Mouse (Mus musculus): ENCODE measurements around the gene Trove2. TPM values are rescaled to one million over a fixed set of nuclear protein-coding genes. Genes with fewer than 3 reads are reported as not detected.

Gene Trove2
- total and polyA plus RNA-seq, 2 experiments: 0.24 to 3.3 TPM

DNA sequence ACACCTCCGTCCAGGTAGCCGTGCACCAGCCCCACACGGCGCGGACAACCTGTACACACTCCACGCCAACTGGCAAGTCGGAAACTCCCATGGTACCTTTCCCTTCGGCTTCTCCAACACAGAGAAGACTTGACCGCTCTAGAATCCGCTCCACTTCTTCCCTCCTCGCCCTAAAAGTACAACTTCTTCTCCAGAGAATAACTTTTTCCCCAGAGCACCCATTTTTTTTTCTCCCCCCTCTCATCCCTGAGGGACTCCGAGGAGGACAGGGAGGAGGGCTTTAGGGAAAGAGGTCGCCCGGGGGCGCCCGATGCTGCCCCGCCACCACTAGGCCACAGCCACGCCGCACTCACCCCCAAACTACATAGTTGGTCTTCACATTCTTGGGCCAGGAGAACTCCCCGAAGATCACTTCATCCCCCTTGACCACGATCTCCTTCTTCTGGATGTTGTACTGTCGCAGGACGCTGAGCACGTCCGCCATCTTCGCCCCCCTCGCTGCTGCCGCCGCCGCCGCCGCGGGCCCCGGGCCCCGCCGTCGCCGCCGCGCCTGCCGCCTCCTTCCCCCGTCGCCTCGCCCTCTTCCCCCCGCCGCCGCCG, 74.6 kb downstream of the Trove2 start:
- Histone ChIP-seq H3K9ac (ENCODE audit: low read depth, low read length) (peak overlapping the region; percentile 72), H3K79me2 (ENCODE audit: control insufficient read depth, insufficient read depth, low read length) (peaks cover 3% of the 10 kb centered on the region; the same call in 1 of the 2 replicates), H3K4me3 (ENCODE audit: insufficient read depth, low read depth, low read length) (peak overlapping the region; percentile 77), H3K4me1 (ENCODE audit: control insufficient read depth, insufficient read depth, low read length) (peaks cover 5% of the 10 kb centered on the region; the same call in 1 of the 2 replicates), H3K27me3 (ENCODE audit: control insufficient read depth, insufficient read depth, low read length) (no peaks in the 10 kb centered on the region), H3K36me3 (ENCODE audit: control insufficient read depth, insufficient read depth, low read length) (peaks cover 5% of the 10 kb centered on the region), H3K27ac (replicated peaks; ENCODE audit: insufficient read depth, low read depth, low read length) (peak overlapping the region; percentile 56)
- WGBS: under 1% methylated on average over 44 of the region's 48 CpGs
- TF ChIP-seq POLR2A (IDR thresholded peaks at IDR 0.05; ENCODE audit: extremely low read depth, insufficient read depth, low read length): no peak
- TF ChIP-seq CTCF (IDR thresholded peaks at IDR 0.05; ENCODE audit: low read depth, low read length): no peak
- peak; percentile 64 for DNase-seq (ENCODE audit: extremely low read depth, low read depth, low spot score)

DNA sequence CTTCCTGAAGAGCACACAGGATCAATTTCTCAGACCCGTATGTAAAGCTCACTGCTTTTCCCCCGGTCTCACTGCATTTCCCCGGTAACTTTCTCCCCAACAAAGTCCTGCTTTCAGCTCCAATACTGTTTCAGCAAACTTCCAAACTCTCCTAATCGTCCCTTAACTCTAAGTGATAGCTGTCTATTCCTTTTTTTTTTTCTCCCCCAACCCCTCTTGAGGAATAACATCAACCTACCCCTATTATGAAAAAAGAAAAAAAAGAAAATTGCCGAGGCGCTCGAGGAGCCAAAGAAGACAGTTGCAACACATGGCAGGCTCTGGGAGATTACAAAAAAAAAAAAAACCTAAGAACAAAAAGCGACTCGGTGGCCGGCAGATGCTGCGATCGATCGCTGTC, 75.1 kb downstream of the Trove2 start:
- H3K4me3 ChIP-seq (ENCODE audit: insufficient read depth, low read depth, low read length): peak overlapping the region; percentile 77
- H3K27ac ChIP-seq (replicated peaks; ENCODE audit: insufficient read depth, low read depth, low read length): no peak overlapping the region; the same call in 1 of the 2 replicates
- H3K36me3 ChIP-seq (ENCODE audit: control insufficient read depth, insufficient read depth, low read length): peaks cover 7% of the 10 kb centered on the region
- TF ChIP-seq POLR2A (IDR thresholded peaks at IDR 0.05; ENCODE audit: extremely low read depth, insufficient read depth, low read length) (no peak), CTCF (IDR thresholded peaks at IDR 0.05; ENCODE audit: low read depth, low read length) (no peak)
- peaks cover 3% of the 10 kb centered on the region; the same call in 1 of the 2 replicates for H3K79me2 ChIP-seq (ENCODE audit: control insufficient read depth, insufficient read depth, low read length)
- WGBS: under 1% methylated on average over 13 of the region's 13 CpGs
- H3K4me1 ChIP-seq (ENCODE audit: control insufficient read depth, insufficient read depth, low read length): peaks cover 5% of the 10 kb centered on the region; the same call in 1 of the 2 replicates
- peak overlapping the region; percentile 72 for H3K9ac ChIP-seq (ENCODE audit: low read depth, low read length)
- no peaks in the 10 kb centered on the region for H3K27me3 ChIP-seq (ENCODE audit: control insufficient read depth, insufficient read depth, low read length)
- DNase-seq (ENCODE audit: extremely low read depth, low read depth, low spot score): no peak

Other genes with a start within 250 kb of the Trove2 start
- under 0.01 and 0.07 TPM in 2 replicates for gene B3galt2, start 136.4 kb downstream of the Trove2 start, total RNA-seq (2014; rRNA removed)
- gene B3galt2, start 136.4 kb downstream of the Trove2 start, polyA plus RNA-seq (2012; rRNA removed): not detected in 2 replicates
- 6.7 and 7.2 TPM in 2 replicates for gene Cdc73, start 74.2 kb downstream of the Trove2 start, total RNA-seq (2014; rRNA removed)
- 0.63 and 1.1 TPM in 2 replicates for gene Cdc73, start 74.2 kb downstream of the Trove2 start, polyA plus RNA-seq (2012; rRNA removed)
- 11.8 and 12.6 TPM in 2 replicates for gene Glrx2, start 60.7 kb downstream of the Trove2 start, total RNA-seq (2014; rRNA removed)
- 18.9 and 21.7 TPM in 2 replicates for gene Glrx2, start 60.7 kb downstream of the Trove2 start, polyA plus RNA-seq (2012; rRNA removed)
- 9.9 and 13.0 TPM in 2 replicates for gene Uchl5, start 204 bp upstream of the Trove2 start, total RNA-seq (2014; rRNA removed)
- 3.6 and 3.8 TPM in 2 replicates for gene Uchl5, start 204 bp upstream of the Trove2 start, polyA plus RNA-seq (2012; rRNA removed)
- gene Rgs2, start 227.1 kb upstream of the Trove2 start, total RNA-seq (2014; rRNA removed): 2.6 and 3.2 TPM in 2 replicates
- gene Rgs2, start 227.1 kb upstream of the Trove2 start, polyA plus RNA-seq (2012; rRNA removed): 0.45 and 0.55 TPM in 2 replicates

All from liver, adult 2 months (tissue).